Mouse (Mus musculus) thymus, postnatal 36 days (tissue): ENCODE measurements around the gene Kl.

Source experiments
- DNase-seq, 2 experiments: peaks; one replicate each; pipeline ENCODE4 v3.0.0; 2022; ENCODE audit warnings: mixed read lengths in 2 of 2

The Kl gene

GRCm38 (mm10) chr5:150967925-150968324 is 15.5 kb downstream of the Kl start:
- no peak for DNase-seq

DNA sequence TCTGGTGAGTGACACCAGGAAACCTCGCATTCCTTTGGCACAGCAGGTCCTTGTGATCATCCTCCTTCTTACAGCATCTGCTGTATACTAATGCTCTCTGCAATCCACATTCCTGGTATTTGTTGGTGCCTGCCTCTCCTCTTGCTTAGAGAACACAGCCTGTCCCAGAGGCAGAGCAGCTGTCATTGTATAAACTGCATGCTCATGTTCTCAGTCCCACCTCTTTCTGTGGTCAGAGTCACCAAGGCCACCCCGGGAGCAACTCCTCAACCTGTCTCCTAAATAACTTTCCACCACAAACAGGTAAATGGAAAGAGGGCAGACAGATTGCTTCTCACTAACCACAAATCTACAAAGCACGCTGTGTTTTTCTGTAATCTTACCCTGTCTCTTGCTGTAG is 18.1 kb downstream of the Kl start:
- no peak for DNase-seq

- no peak for DNase-seq
Measured at GRCm38 (mm10) chr5:150971126-150971525, 18.7 kb downstream of the Kl start.

DNA sequence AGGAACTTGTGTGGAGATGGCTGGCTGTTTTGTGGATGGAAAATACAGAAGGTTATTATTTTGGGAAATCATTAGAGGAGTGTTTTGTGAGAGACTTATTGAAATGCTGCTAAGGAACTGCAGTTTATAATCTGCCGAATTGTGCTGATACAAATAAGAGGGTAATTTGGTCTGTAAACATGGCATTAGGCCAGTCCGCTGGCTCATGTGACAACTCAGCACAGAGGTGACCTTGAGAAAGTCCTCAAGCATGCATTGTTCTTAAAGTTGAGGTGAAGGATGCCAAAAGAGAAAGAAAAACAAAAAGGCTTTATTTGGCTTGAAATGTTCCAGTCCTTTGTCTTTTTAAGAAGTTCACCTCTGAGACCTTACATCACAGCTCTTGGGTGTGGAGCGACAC is 21.8 kb downstream of the Kl start:
- no peak for DNase-seq

DNA sequence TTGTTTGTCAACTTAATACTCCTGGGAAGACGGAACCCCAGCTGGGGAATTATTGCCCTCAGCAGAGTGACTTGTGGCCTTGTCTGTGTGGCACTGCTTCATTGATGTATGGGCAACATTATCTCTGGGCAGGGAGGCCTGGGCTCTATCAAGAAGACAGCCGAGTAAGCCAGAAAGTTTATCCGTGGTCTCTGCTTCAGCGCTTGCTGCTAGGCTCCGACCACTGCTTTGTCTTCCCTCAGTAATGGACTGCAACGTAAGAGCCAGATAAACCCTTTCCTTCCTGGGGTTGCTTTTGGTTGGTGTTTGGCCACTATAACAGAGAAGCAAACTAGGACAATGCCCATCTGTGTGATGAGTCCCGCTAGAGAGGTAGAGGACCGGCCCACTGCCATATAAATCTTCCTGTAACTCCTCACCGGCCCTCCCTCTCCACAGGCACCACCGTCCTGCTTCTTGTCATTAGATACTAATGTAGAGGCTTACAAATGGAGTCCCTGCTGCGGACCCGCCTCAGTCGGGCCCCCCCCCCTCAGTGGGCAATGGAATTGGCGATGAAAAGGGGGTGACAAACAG is 25.1 kb downstream of the Kl start:
- no peak for DNase-seq

DNA sequence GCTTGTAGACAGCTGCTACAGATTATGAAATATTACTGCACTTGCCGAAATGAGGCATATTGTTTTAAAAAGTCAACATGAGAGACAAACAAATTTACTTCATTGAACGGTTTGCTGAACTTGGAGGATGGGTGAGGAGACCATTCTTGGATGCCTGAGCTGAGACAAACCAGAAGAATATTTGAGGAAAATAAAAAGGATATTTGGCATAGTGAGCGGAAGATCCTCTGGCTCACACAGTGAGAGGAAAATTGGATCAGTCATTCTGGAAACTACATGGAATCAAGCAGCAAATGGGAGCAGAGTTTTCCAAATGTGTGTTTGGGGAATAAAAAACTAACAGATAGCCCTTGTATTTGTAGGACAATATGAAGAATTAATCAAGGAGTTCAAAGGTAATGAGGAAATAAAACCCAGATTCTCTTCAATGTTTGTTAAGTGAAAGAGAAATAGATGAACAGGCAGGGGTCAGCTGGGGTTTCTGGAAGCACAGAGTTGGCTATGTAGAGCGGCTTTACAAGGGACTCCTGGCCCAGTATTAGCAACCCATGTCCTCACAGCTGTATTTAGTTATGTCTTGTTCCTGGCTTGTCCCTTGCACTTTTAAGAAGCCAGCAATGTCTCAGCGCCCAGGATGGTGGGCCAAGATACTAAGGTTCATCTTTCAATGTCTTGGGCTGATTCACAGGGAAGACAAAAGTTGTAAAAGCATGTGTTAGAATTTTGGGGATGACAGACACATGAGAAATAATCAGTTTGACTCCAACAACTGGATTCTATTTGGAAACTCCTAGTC is 27.1 kb downstream of the Kl start:
- no peak for DNase-seq

- no peak for DNase-seq
Measured at GRCm38 (mm10) chr5:150982082-150982481, 29.7 kb downstream of the Kl start.

DNA sequence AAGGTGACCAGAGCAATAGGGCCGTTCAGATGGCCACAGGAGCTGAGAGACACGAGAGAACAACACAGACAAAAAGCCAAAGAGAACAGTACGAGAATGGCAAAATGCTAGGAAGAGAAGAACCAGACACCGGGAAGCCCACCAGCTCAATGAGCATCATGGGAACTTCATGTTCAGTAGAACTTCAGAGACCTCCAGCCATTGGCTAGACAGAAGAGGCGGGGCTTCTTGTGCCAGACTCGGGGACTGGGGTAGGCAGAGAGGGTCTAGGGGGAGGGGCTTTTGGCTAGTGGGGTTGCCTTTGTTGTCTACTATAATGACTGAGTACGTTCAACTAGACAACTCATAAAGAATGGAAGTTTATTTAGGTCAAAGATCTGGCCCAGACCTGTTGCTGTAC is 41.7 kb downstream of the Kl start:
- DNase-seq = no peak

DNA sequence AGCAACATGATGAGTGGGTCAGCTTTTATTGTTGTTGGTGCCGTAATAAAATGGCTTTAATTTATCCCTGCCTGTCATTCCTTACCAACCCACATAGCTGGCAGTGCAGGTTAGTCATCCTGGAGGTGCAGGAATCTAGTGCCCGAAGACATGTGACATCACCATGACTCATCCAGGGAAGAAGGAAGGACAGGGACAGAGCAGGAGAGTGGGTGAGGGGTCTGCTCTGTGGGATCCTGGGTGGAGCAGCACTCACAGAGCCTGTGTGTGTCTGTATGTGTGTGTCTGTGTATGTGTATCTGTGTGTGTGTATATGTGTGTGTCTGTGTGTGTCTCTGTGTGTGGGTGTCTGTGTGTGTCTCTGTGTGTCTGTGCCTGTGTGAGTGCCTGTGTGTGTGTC is 44.2 kb downstream of the Kl start:
- DNase-seq = no peak

DNA sequence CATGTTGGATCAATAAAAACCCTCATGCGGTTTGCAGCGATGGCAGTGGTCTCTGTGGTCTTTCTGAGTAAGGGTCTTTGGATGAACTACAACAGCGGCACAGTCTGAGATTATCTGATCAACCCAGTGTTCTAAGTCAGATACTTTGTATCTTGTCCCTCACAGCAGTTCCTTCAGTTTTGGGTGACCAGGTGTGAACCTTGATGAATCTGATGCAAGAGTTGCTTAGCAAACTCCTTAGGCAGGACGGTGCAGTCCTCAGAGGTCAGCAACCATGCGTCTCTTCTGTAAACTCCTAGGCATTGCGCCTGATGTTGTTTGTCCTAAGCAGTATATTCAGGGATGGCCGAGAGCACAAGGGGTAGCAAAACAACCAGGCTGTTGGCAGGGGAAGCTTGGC is 48.7 kb downstream of the Kl start:
- DNase-seq = no peak

DNA sequence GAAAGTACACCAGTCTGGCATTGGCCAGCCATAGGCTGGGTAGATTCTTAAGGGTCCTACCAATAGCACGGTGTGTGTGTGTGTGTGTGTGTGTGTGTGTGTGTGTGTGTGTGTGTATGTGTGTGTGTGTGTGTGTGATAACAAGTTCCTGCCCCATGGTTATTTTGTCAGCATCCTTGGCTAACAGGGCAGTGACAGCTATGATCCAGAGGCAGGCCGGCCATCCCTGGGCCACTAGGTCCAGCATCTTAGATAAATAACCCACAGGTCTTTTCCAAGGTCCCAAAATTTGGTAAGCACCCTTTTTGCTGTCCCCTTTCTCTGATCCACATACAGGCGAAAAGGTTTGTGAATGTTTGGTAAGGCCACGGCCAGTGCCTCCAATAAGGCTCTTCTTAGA is 49.6 kb downstream of the Kl start:
- DNase-seq = no peak

DNA sequence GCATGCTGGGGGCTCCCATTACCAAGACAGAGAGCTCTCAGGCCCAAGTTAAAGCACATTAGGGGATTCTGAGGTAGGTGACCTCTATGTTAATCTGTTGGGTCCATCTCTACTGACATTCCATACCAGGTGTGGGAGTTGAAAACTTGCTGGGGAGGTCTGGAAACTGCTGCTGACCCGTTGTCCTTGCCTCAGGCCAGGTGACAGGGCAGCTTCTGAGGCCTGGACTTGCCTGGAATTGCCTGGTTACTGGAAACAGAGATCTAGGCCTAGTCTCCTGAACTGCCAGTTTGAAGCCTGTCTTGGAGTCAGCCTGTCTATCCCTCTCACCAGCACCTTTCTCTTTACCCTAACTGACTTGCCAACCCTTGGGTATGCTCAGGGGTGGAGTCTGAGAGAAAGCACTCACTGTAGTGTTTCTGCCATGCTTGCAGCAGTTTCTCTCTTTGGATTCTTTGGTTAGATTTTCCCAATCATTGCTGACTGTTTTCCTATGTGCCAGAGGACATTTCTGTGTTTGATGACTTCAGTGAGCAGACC is 51.9 kb downstream of the Kl start:
- no peak for DNase-seq

GRCm38 (mm10) chr5:151018450-151018849 is 66.0 kb downstream of the Kl start:
- DNase-seq = no peak

- DNase-seq = no peak
Measured at GRCm38 (mm10) chr5:151018959-151019358, 66.6 kb downstream of the Kl start.

DNA sequence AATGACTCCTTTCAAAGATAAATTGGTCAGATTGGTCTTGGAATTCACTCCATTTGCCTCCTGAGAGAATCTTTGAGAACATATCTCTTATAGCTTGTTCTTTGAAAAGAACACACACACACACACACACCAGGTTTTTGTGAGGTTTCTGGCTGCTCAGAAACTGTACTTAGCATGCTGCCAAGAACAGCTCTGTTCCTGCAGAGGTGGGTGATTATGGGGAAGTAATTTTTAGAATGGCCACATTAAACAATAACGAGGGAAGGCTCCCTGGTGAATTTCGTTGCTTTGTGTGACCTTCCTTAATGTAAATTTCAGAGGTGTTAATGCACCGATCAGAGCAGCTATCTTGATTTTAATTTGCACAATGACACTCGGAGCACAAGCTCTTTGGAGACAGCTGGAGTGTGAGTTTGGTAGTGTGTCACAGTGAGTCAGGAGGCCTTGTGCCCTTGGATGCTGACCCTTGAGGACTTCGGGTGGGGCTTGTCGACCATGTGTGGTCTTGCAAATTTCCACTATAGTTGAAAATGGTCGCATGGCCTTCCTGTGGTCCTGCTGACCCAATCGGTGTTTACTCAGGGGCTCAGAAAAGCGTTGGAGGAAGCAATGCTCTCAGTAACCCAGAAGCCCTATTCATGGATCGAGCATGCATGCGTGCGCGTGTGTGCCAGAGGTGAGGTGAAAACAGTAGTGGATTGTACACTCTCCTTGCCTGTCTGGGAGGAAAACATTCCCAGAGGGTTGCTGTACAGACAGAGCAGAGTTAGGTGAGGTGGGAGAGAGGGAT is 67.8 kb downstream of the Kl start:
- no peak for DNase-seq

GRCm38 (mm10) chr5:151020831-151021230 is 68.4 kb downstream of the Kl start:
- no peak for DNase-seq

DNA sequence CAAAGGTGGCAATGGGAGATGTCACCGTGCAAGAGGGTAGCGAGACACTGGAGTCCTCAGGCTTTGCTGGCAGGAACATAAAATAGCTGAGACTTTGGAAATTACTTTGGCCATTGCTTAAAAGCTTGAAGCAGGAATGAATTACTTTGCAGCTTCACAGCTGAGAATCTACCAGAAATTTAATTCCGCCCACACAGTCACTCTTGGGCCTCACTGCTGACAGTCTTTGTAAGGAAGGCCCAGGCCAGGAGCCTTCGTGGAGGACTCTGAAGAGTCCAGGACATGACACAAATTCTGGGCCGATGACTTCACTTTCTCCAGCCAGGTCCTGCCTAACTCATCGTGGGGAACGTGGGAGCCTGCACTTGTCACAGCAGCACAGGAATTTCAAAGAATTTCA is 69.6 kb downstream of the Kl start:
- no peak for DNase-seq

DNA sequence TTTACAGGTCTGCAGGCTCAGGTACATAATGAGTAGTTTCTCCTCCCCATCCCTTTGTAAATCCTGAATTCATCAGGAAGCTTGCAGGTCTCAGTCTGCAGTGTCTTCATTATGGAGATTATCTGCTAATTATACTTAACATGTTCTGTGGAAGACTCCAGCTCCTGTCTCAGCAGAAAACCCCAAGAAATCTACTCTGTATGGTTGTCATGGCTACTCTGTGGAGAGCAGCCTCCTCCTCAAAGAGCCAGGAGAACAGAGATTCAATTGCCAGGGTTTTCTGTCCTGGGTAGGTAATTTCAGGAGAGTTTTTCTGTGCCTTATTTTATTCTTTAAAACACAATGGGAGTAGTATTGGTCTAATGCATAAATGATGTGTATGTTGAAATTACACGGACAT is 70.5 kb downstream of the Kl start:
- no peak for DNase-seq

- DNase-seq = no peak
Measured at GRCm38 (mm10) chr5:151023461-151023860, 71.1 kb downstream of the Kl start.

DNA sequence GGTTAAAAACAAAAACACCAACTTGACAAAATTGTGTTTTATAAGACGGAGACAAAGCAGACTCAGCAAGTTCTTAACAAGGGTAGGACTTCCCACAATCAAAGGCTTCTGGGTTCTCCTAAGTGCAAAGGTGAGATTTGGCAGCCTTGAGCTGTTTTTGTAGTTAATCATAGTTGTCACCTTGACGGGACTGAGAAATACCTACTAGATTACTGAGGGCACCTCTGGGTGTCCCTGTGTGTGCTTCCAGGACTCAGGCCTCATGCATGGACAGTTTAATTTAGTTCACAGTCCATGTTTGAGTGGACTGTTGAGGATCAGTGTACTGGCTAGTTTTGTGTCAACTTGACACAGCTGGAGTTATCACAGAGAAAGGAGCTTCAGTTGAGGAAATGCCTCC is 72.1 kb downstream of the Kl start:
- DNase-seq = no peak

DNA sequence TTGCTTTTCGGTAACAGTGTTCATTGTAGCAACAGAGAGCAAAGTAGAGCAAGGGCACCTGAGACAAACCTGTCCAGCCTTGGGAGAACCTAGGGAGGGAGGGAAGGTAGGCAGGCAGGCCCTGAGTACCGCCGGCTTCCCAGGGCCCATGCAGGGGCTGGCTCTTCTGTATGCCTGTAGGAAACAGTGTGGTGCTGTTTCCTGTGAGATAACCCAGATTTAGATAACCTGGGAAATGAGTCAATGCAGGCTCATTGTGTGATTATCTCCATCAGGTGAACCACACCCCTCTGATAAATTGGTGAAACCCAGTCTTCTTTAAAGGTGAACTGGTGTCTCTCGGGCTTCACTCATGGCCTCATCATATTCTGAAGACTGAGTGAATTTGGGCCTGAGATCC is 73.7 kb downstream of the Kl start:
- DNase-seq = no peak

- no peak for DNase-seq
Measured at GRCm38 (mm10) chr5:151027171-151027570, 74.8 kb downstream of the Kl start.

GRCm38 (mm10) chr5:151028906-151029305 is 76.5 kb downstream of the Kl start:
- no peak for DNase-seq
